Mouse (Mus musculus) midbrain, embryonic 11.5 days (tissue): Measurements from ENCODE around the gene Adamtsl4. TPM values are rescaled to one million over a fixed set of nuclear protein-coding genes. Genes with fewer than 3 reads are reported as not detected.

Experiments used
- ATAC-seq: fragments of 200-750 bp; cut with Nextera tagmentation; 2 replicates; pipeline ENCODE4 v1.8.0; 2017; ENCODE audit warnings: moderate TSS enrichment, moderate library complexity; ENCODE audit not compliant: low FRiP score
- DNase-seq: peaks from one replicate; pipeline ENCODE4 v3.0.0; 2015; ENCODE audit warnings: low spot score; ENCODE audit errors: missing footprints
- H3K27ac ChIP-seq: fragments of 300-500 bp; sonication (generic); 2 replicates; pipeline ENCODE4 v1.5.1; 2014; ENCODE audit warnings: low read depth, low read length
- H3K27me3 ChIP-seq: fragments of 300-500 bp; sonication (generic); 2 replicates; pipeline ENCODE4 v1.6.1; 2014; ENCODE audit warnings: mild to moderate bottlenecking, low read length, moderate library complexity, mixed read lengths; ENCODE audit not compliant: control insufficient read depth, insufficient read depth
- H3K36me3 ChIP-seq: fragments of 300-500 bp; sonication (generic); 2 replicates; pipeline ENCODE4 v1.6.1; 2014; ENCODE audit warnings: mild to moderate bottlenecking, low read length, moderate library complexity, mixed read lengths; ENCODE audit not compliant: control insufficient read depth, insufficient read depth
- H3K4me1 ChIP-seq: fragments of 300-500 bp; sonication (generic); 2 replicates; pipeline ENCODE4 v1.6.1; 2014; ENCODE audit warnings: low read length; ENCODE audit not compliant: control insufficient read depth, insufficient read depth
- H3K4me2 ChIP-seq: fragments of 300-500 bp; sonication (generic); 2 replicates; pipeline ENCODE4 v1.6.1; 2014; ENCODE audit warnings: mild to moderate bottlenecking, moderate library complexity
- H3K4me3 ChIP-seq: fragments of 300-500 bp; sonication (generic); 2 replicates; pipeline ENCODE4 v1.5.1; 2014; ENCODE audit warnings: low read depth, low read length
- H3K9ac ChIP-seq: fragments of 300-500 bp; sonication (generic); 2 replicates; pipeline ENCODE4 v1.6.1; 2014; ENCODE audit warnings: low read length
- H3K9me3 ChIP-seq: fragments of 300-500 bp; sonication (generic); 2 replicates; pipeline ENCODE4 v1.6.1; 2016; ENCODE audit warnings: low read length; ENCODE audit not compliant: control insufficient read depth
- WGBS: fragments of 180-500 bp; shearing (Covaris S2); extraction: QIAGEN DNeasy Blood & Tissue Kit; methylation state at CpG from one replicate; pipeline ENCODE4 v1.1.7; 2014; 5-methylcytosine and 5-hydroxymethylcytosine counted together
- polyA plus RNA-seq: library from polyadenylated mRNA; unstranded; fragments of >200 nt; fragmentation: Nextera tagmentation; extraction: Ambion mirVana; gene quantifications from 2 replicates; pipeline ENCODE4 v1.2.1, GENCODE M21; 2014

The Adamtsl4 gene
- polyA plus RNA-seq, result 0.28 and 0.52 TPM in 2 replicates

GRCm38 (mm10) chr3:95687524-95688421, at the start of gene Adamtsl4:
TSS of gene Adamtsl4 (minus strand) at chr3:95687917.
- ATAC-seq, result peak; percentile 74
- no peaks in the 10 kb centered on the region for H3K36me3 ChIP-seq

GRCm38 (mm10) chr3:95735071-95735670, 47.5 kb upstream of the Adamtsl4 start:
- Histone ChIP-seq H3K27me3 (no peaks in the 10 kb centered on the region), H3K4me3 (no peak overlapping the region), H3K27ac (no peak overlapping the region), H3K9ac (no peak overlapping the region), H3K4me2 (no peak overlapping the region), H3K36me3 (peaks cover 6% of the 10 kb centered on the region; the same call in 1 of the 2 replicates), H3K9me3 (no peaks in the 10 kb centered on the region), H3K4me1 (no peaks in the 10 kb centered on the region)
- ATAC-seq (no peak), DNase-seq (no peak)
- 92% methylated on average over 12 of the region's 12 CpGs for WGBS

More at GRCm38 (mm10) chr3:95687524-95688421, at the start of gene Adamtsl4:
- Histone ChIP-seq H3K4me2 (peak within 1 kb of the TSS; percentile 77), H3K27ac (no peak within 1 kb of the TSS), H3K9me3 (no peaks in the 10 kb centered on the region), H3K4me3 (peak within 1 kb of the TSS; percentile 31), H3K9ac (peak within 1 kb of the TSS; percentile 56), H3K4me1 (peaks cover 15% of the 10 kb centered on the region), H3K27me3 (no peaks in the 10 kb centered on the region)
- 5% methylated on average over 50 of the region's 50 CpGs for WGBS
- DNase-seq, result peak; percentile 91

- Histone ChIP-seq H3K27me3 (no peaks in the 10 kb centered on the region), H3K27ac (no peak overlapping the region), H3K9ac (no peak overlapping the region), H3K36me3 (peaks cover 6% of the 10 kb centered on the region; the same call in 1 of the 2 replicates), H3K4me3 (no peak overlapping the region), H3K4me2 (no peak overlapping the region), H3K4me1 (no peaks in the 10 kb centered on the region), H3K9me3 (no peaks in the 10 kb centered on the region)
- ATAC-seq (no peak), DNase-seq (no peak)
- 76% methylated on average over 13 of the region's 13 CpGs for WGBS
Observed at GRCm38 (mm10) chr3:95734092-95734702, 46.5 kb upstream of the Adamtsl4 start.

DNA sequence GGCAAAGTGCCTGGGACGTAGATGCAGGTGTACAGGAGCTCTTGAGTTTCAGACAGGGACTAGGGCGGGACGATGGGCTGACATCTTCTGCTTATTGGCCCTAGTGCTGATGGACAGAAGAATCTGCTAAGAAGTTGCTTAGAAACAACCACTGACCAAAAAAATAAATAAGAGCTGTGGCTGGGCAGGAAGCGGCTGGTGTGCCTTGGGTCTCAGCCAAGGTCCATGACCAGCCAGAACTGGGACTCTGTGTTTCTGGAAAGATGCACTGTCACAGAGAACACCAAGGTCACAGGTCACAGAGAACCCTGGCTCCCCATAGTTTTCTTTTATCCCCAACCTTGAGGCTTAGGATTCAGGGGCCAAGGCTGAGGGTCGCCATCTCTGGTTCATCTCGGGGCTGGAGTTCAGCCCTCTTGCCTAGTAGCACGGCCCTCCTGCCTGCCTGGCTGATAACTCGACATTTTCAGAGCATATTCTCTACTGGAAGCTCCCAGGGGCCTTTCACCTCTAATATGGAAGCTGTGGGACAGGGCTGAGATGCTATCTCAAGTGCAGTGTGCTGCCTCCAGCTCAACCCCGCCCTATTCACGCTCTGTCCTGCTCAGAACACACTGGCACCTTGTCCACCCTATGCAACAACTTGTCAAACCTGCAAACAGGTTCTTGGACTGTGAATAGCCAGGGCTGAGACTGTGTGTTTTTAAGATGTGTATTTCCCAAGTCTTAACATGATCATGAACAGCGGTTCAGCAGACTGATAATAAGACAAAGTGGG, 45.2 kb upstream of the Adamtsl4 start:
- no peak overlapping the region for H3K9ac ChIP-seq
- DNase-seq, result no peak
- no peak overlapping the region for H3K27ac ChIP-seq
- no peaks in the 10 kb centered on the region for H3K27me3 ChIP-seq
- H3K4me2 ChIP-seq, result no peak overlapping the region
- H3K9me3 ChIP-seq, result no peaks in the 10 kb centered on the region
- 79% methylated on average over 11 of the region's 11 CpGs for WGBS
- ATAC-seq, result no peak
- H3K36me3 ChIP-seq, result peaks cover 3% of the 10 kb centered on the region; the same call in 1 of the 2 replicates
- H3K4me3 ChIP-seq, result no peak overlapping the region
- no peaks in the 10 kb centered on the region for H3K4me1 ChIP-seq

DNA sequence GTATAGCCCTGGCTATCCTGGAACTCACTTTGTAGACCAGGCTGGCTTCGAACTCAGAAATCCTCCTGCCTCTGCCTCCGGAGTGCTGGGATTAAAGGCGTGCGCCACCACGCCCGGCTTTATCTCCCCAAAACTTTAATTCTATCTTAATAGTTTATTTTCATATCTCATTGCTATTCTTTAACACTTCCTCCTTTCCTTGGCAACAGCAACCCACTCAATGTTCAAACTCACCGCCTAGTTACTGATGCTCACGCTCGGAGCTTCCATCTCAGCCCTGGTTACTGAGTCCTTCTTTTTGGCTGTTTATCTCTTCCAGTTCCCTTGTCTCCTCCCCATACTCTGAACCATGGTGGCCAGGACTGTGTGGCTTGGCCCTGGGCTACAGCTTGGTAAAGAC, 44.6 kb upstream of the Adamtsl4 start:
- H3K27ac ChIP-seq, result no peak overlapping the region
- DNase-seq (no peak), ATAC-seq (no peak)
- H3K4me1 ChIP-seq, result no peaks in the 10 kb centered on the region
- no peak overlapping the region for H3K4me2 ChIP-seq
- no peaks in the 10 kb centered on the region for H3K9me3 ChIP-seq
- WGBS, result 95% methylated on average over 9 of the region's 9 CpGs
- H3K36me3 ChIP-seq, result peaks cover 3% of the 10 kb centered on the region; the same call in 1 of the 2 replicates
- no peak overlapping the region for H3K9ac ChIP-seq
- no peaks in the 10 kb centered on the region for H3K27me3 ChIP-seq
- no peak overlapping the region for H3K4me3 ChIP-seq

DNA sequence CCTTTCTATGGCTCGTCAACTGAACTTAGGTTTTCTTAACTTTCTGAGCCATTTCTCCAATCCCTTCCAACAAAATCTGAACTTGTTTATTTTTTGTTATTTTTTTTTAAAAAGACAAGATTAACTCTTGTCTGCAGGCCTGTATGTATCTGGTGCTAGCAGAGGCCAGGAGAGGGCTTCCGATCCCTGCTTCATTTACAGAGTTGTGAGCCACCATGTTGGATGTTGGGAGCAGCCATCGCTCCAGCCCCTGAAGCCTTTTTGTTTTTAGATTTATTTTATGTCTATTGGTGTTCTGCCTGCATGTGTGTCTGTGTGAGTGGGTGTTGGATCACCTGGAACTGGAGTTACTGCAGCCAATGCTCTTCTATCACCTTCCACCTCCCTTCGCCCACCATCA, 44.1 kb upstream of the Adamtsl4 start:
- H3K4me3 ChIP-seq, result no peak overlapping the region
- H3K36me3 ChIP-seq, result peaks cover 3% of the 10 kb centered on the region; the same call in 1 of the 2 replicates
- H3K9ac ChIP-seq, result no peak overlapping the region
- H3K4me2 ChIP-seq, result no peak overlapping the region
- no peaks in the 10 kb centered on the region for H3K4me1 ChIP-seq
- ATAC-seq (no peak), DNase-seq (no peak)
- no peaks in the 10 kb centered on the region for H3K27me3 ChIP-seq
- H3K9me3 ChIP-seq, result no peaks in the 10 kb centered on the region
- no peak overlapping the region for H3K27ac ChIP-seq
- 91% methylated on average over 4 of the region's 4 CpGs for WGBS

GRCm38 (mm10) chr3:95730431-95730830, 42.7 kb upstream of the Adamtsl4 start:
- H3K9ac ChIP-seq, result no peak overlapping the region
- H3K9me3 ChIP-seq, result no peaks in the 10 kb centered on the region
- H3K4me1 ChIP-seq, result no peaks in the 10 kb centered on the region
- H3K36me3 ChIP-seq, result peaks cover 3% of the 10 kb centered on the region; the same call in 1 of the 2 replicates
- no peak overlapping the region for H3K4me3 ChIP-seq
- DNase-seq, result no peak
- H3K27ac ChIP-seq, result no peak overlapping the region
- no peak overlapping the region for H3K4me2 ChIP-seq
- no peaks in the 10 kb centered on the region for H3K27me3 ChIP-seq
- 88% methylated on average over 7 of the region's 7 CpGs for WGBS
- ATAC-seq, result no peak

- Histone ChIP-seq H3K4me3 (no peak overlapping the region), H3K27me3 (no peaks in the 10 kb centered on the region), H3K27ac (no peak overlapping the region), H3K36me3 (no peaks in the 10 kb centered on the region), H3K9me3 (no peaks in the 10 kb centered on the region), H3K9ac (no peak overlapping the region), H3K4me2 (no peak overlapping the region), H3K4me1 (no peaks in the 10 kb centered on the region)
- WGBS, result 86% methylated on average over 2 of the region's 2 CpGs
- DNase-seq (no peak), ATAC-seq (no peak)
Observed at GRCm38 (mm10) chr3:95728906-95729305, 41.2 kb upstream of the Adamtsl4 start.
